ENCODE assay signal across 9 mouse cellular contexts in the genomic region with DNA sequence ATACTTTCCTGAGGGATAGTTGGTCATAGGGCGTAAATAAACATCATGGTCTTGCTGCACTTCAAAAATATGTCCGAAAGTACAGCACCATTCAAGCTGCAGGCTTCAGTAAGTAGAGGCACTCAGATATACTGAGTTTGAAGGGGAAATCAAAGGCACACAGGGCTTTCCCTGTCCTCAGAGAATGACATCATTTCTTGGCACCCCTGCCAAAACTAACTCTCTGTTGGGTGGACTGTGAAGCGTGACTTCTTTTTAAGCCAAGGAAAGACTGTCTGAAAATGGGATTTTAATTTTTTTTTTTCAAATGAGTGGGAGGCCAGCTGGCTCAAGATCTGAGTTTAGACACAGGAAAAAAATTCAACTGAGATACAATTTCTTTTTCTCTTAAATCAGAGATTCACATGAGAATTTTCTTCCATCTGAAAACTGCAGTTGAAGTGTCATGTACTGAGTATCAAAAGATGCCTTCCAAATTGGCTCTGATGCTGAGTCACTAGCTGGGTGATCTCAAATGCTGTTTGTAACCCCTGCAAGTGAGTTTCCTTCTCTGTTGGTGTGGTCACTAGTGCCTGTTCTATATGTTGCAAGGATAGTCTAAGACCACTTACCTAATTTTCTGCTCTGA.
DNase-seq lines count a peak whose midpoint lies in the region; ATAC-seq and TF ChIP-seq lines count a peak whose summit lies in the region.
"Had no signal": no experiment of that assay in that cellular context is flagged by ENCODE, and none has a peak within 500 bp of the region (broad histone marks: within the 10 kb centered on the region; RNA-seq: fewer than 3 reads in every experiment).

No protein-coding gene starts in this region.

- H3K9ac ChIP-seq in hindbrain, embryonic 14.5 days = no peak overlapping the region
- no peak overlapping the region for H3K9ac ChIP-seq in embryonic facial prominence, embryonic 14.5 days (ENCODE audit: low read depth, low read length)
- H3K9ac ChIP-seq: liver, embryonic 15.5 days had no signal

- WGBS in hindbrain, embryonic 14.5 days = 74% methylated on average over 3 of the region's 3 CpGs
- WGBS in hindbrain, embryonic 10.5 days = 90% methylated on average over 3 of the region's 3 CpGs
- 63% methylated on average over 3 of the region's 3 CpGs for WGBS in embryonic facial prominence, embryonic 14.5 days

- no peak for TF ChIP-seq CTCF in layer of hippocampus, adult 2 months (conservative IDR thresholded peaks at IDR 0.05)

- ATAC-seq in hindbrain, embryonic 14.5 days (ENCODE audit: low FRiP score) = peak; percentile 60; the same call in 1 of the 2 replicates
- ATAC-seq in embryonic facial prominence, embryonic 14.5 days (ENCODE audit: low read depth) = peak; percentile 82
- no peak for ATAC-seq in activated CD4-positive, CD25-positive, alpha-beta regulatory T cell, adult 4 months
- ATAC-seq in inflammation-experienced regulatory T-cells, adult 6 months = no peak

- H3K4me2 ChIP-seq in hindbrain, embryonic 14.5 days (replicated peaks) = no peak overlapping the region
- H3K4me2 ChIP-seq in embryonic facial prominence, embryonic 14.5 days (ENCODE audit: low read depth, low read length) = no peak overlapping the region
- H3K4me2 ChIP-seq: liver, embryonic 15.5 days had no signal

- no peak overlapping the region for H3K4me3 ChIP-seq in hindbrain, embryonic 14.5 days (replicated peaks; ENCODE audit: low read length)
- H3K4me3 ChIP-seq in hindbrain, embryonic 10.5 days = no peak overlapping the region
- H3K4me3 ChIP-seq in embryonic facial prominence, embryonic 14.5 days (ENCODE audit: low read depth, low read length) = no peak overlapping the region
- H3K4me3 ChIP-seq in layer of hippocampus, adult 2 months = no peak overlapping the region
- H3K4me3 ChIP-seq: liver, embryonic 15.5 days had no signal

- DNase-seq in hindbrain, embryonic 14.5 days (ENCODE audit: low spot score) = peak; percentile 46
- no peak for DNase-seq in hindbrain, embryonic 10.5 days (ENCODE audit: low spot score)
- peak; percentile 4 for DNase-seq in adrenal gland, adult 8-10 months
- peak; percentile 72 for DNase-seq in embryonic facial prominence, embryonic 14.5 days (ENCODE audit: low spot score)
- peak; percentile 62 to 72 for DNase-seq in layer of hippocampus, adult 2 months (ENCODE audit: low spot score in 2 of 2)
- DNase-seq in right cerebral cortex, adult 18-20 months = peak; percentile 86

- H3K36me3 ChIP-seq in hindbrain, embryonic 14.5 days (replicated peaks; ENCODE audit: control insufficient read depth, insufficient read depth) = no peaks in the 10 kb centered on the region
- no peaks in the 10 kb centered on the region for H3K36me3 ChIP-seq in hindbrain, embryonic 10.5 days
- no peaks in the 10 kb centered on the region for H3K36me3 ChIP-seq in embryonic facial prominence, embryonic 14.5 days (ENCODE audit: control insufficient read depth, insufficient read depth, low read length)
- H3K36me3 ChIP-seq: liver, embryonic 15.5 days had no signal

- H3K27ac ChIP-seq in hindbrain, embryonic 14.5 days = no peak overlapping the region
- H3K27ac ChIP-seq in hindbrain, embryonic 10.5 days = no peak overlapping the region
- H3K27ac ChIP-seq in embryonic facial prominence, embryonic 14.5 days (replicated peaks; ENCODE audit: low read depth, low read length) = no peak overlapping the region
- no peak overlapping the region; the same call in 1 of the 2 replicates for H3K27ac ChIP-seq in layer of hippocampus, adult 2 months
- H3K27ac ChIP-seq: liver, embryonic 15.5 days had no signal

- no peaks in the 10 kb centered on the region for H3K9me3 ChIP-seq in hindbrain, embryonic 14.5 days (ENCODE audit: control insufficient read depth, low read length)
- no peaks in the 10 kb centered on the region for H3K9me3 ChIP-seq in hindbrain, embryonic 10.5 days
- H3K9me3 ChIP-seq in embryonic facial prominence, embryonic 14.5 days (ENCODE audit: control insufficient read depth, low read length) = no peaks in the 10 kb centered on the region
- H3K9me3 ChIP-seq: liver, embryonic 15.5 days had no signal

- H3K4me1 ChIP-seq in hindbrain, embryonic 14.5 days (replicated peaks; ENCODE audit: control insufficient read depth, insufficient read depth, low read length) = no peaks in the 10 kb centered on the region
- no peaks in the 10 kb centered on the region for H3K4me1 ChIP-seq in hindbrain, embryonic 10.5 days (replicated peaks)
- H3K4me1 ChIP-seq in embryonic facial prominence, embryonic 14.5 days (ENCODE audit: control insufficient read depth, insufficient read depth, low read length) = no peaks in the 10 kb centered on the region
- H3K4me1 ChIP-seq: liver, embryonic 15.5 days had no signal

- H3K27me3 ChIP-seq in hindbrain, embryonic 14.5 days (ENCODE audit: control insufficient read depth, insufficient read depth, low read length) = no peaks in the 10 kb centered on the region
- H3K27me3 ChIP-seq in hindbrain, embryonic 10.5 days (ENCODE audit: insufficient read depth, poor library complexity, severe bottlenecking) = no peaks in the 10 kb centered on the region
- H3K27me3 ChIP-seq in embryonic facial prominence, embryonic 14.5 days (replicated peaks; ENCODE audit: control insufficient read depth, insufficient read depth, low read length) = no peaks in the 10 kb centered on the region
- H3K27me3 ChIP-seq: liver, embryonic 15.5 days had no signal

Comparison
In these comparisons a context has a peak if more than half of its experiments do, and no peak if none do; other contexts are left out.
1. ATAC-seq: peak in hindbrain, embryonic 14.5 days (single experiment) and embryonic facial prominence, embryonic 14.5 days (single experiment); none in activated CD4-positive, CD25-positive, alpha-beta regulatory T cell, adult 4 months (single experiment) and inflammation-experienced regulatory T-cells, adult 6 months (single experiment).